Mouse (Mus musculus) cerebellum, adult 2 months (tissue): ENCODE data around the gene 6820408C15Rik. TPM values are rescaled to one million over a fixed set of nuclear protein-coding genes. Genes with fewer than 3 reads are reported as not detected.
"Not testable (repeated sequence)": the region's sequence is repeated elsewhere in the genome, so short reads cannot be mapped to it uniquely, and the experiment has no call there.

Experiments used
- DNase-seq, 2 experiments: peaks; one replicate each; pipeline ENCODE4 v3.0.0; 2021
- H3K27ac ChIP-seq: fragments of 200-500 bp; 2 replicates; pipeline ENCODE4 v1.5.1; 2012; ENCODE audit warnings: low read length, control low read depth, inconsistent platforms; ENCODE audit not compliant: insufficient read depth
- H3K27me3 ChIP-seq: fragments of 200-500 bp; 2 replicates; pipeline ENCODE4 v1.6.1; 2012; ENCODE audit warnings: inconsistent platforms, mild to moderate bottlenecking, low read length, moderate library complexity; ENCODE audit not compliant: control insufficient read depth, insufficient read depth
- H3K4me1 ChIP-seq: fragments of 200-500 bp; 2 replicates; pipeline ENCODE4 v1.6.1; 2011; ENCODE audit warnings: low read length; ENCODE audit not compliant: control insufficient read depth, insufficient read depth
- H3K4me3 ChIP-seq: fragments of 200-500 bp; replicated peaks from 2 replicates; pipeline ENCODE3; 2011; ENCODE audit warnings: mild to moderate bottlenecking, low read depth, low read length, control low read depth; ENCODE audit not compliant: insufficient read depth
- CTCF ChIP-seq: fragments of 200-500 bp; IDR thresholded peaks from 2 replicates; pipeline ENCODE4 v1.5.1; 2011; ENCODE audit warnings: low read depth, mild to moderate bottlenecking, control low read depth, low read length, moderate library complexity, borderline replicate concordance; ENCODE audit not compliant: insufficient read depth
- POLR2A ChIP-seq: fragments of 200-500 bp; IDR thresholded peaks from 2 replicates; pipeline ENCODE4 v1.6.1; 2011; ENCODE audit warnings: low read length, control low read depth, borderline replicate concordance; ENCODE audit not compliant: insufficient read depth
- WGBS: fragments of 180-500 bp; shearing (Covaris S2); methylation state at CpG from one replicate; pipeline ENCODE4 v1.1.7; 2018; 5-methylcytosine and 5-hydroxymethylcytosine counted together
- polyA plus RNA-seq: library from polyadenylated mRNA; depleted of rRNA; stranded (reverse); fragments of >200 nt; gene quantifications from 2 replicates; pipeline ENCODE4 v1.2.3, GENCODE M21; 2012

Gene 6820408C15Rik
- polyA plus RNA-seq, 1 experiment, result 2.6 TPM

- DNase-seq, result peak in 1 of 2 experiments; percentile 40
- Histone ChIP-seq H3K4me3 (peak overlapping the region; percentile 37), H3K27me3 (no peaks in the 10 kb centered on the region), H3K27ac (no peak overlapping the region), H3K4me1 (peaks cover 18% of the 10 kb centered on the region)
- WGBS, result 13% methylated on average over 15 of the region's 15 CpGs
- TF ChIP-seq POLR2A (no peak), CTCF (no peak)
Observed at GRCm38 (mm10) chr2:152412526-152413157, 2.7 kb upstream of the 6820408C15Rik start.

GRCm38 (mm10) chr2:152413158-152413764 lies 2.1 kb upstream of the 6820408C15Rik start:
- WGBS, result 10% methylated on average over 21 of the region's 21 CpGs

GRCm38 (mm10) chr2:152413765-152414584 lies 1.4 kb upstream of the 6820408C15Rik start:
- peak overlapping the region; percentile 96 for H3K27ac ChIP-seq
- H3K4me1 ChIP-seq, result peaks cover 18% of the 10 kb centered on the region
- under 1% methylated on average over 86 of the region's 86 CpGs for WGBS
- no peak for TF ChIP-seq CTCF
- no peak for TF ChIP-seq POLR2A
- DNase-seq, result peak; percentile 50 to 62
- peak overlapping the region; percentile 61 for H3K4me3 ChIP-seq
- H3K27me3 ChIP-seq, result no peaks in the 10 kb centered on the region

More at GRCm38 (mm10) chr2:152413158-152413764, 2.1 kb upstream of the 6820408C15Rik start:
- Histone ChIP-seq H3K27me3 (no peaks in the 10 kb centered on the region), H3K4me3 (peak overlapping the region; percentile 61), H3K4me1 (peaks cover 18% of the 10 kb centered on the region), H3K27ac (no peak overlapping the region)
- TF ChIP-seq CTCF (no peak), POLR2A (no peak)
- DNase-seq, result peak in 1 of 2 experiments; percentile 41

DNA sequence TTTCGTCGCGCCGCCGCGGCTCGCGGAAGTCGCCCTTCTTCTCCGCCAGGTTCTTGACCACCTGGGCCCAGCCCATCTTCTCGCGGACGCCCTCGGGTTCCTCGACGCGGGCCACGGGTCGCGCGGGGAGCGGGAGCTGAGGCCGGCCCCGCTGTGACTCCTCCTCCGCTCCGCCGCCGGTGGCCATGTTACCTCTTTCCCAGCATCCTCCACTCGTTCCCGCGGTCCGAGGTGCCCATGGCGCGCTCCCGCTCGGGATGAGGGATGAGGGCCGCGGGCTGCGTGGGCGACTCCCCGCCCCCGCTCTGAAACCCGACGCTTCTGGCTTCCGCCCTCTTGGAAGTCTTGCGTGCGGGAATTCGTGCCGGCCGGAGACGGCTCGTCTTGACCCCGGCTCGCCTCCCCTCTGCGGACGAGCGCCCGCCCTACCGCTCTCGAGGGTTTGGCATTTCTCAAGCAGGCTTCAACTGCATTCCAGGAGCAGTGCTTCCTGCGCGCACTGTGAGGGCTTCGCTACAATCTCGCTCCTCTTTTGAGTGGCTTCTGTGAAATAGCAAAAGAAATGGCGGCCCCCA lies 709 bp upstream of the 6820408C15Rik start, which contains the start of gene Zcchc3:
Gene Zcchc3, minus strand, starts transcription at position 437 of the 575 bp plus-strand sequence.
- H3K27me3 ChIP-seq, result no peaks in the 10 kb centered on the region
- 1% methylated on average over 65 of the region's 65 CpGs for WGBS
- peak within 1 kb of the TSS; percentile 96 for H3K27ac ChIP-seq
- H3K4me3 ChIP-seq, result peak within 1 kb of the TSS; percentile 61
- DNase-seq, result peak; percentile 90 to 92
- peaks cover 18% of the 10 kb centered on the region for H3K4me1 ChIP-seq
- TF ChIP-seq CTCF (no peak), POLR2A (peak; percentile 72)

DNA sequence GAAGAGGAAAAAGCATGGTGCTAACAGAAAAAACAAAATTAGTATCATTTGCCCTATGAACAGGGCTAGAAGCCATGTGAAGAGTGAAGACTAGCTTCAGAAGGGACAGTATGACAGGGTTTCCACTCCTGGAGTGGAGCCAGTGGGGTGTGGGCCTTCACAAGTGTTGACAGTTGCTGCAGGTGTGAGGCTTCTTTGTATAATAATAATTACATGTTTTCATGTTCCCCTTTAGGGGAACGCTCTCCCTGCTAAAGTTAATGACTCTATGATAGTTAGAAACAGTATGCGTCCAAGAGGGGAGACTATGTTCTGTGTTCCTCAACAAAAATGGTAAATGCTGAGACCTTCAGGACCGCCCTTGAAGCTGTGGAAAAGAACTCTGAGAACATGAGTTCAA lies 399 bp downstream of the 6820408C15Rik start:
- Histone ChIP-seq H3K4me1 (peaks cover 13% of the 10 kb centered on the region), H3K27me3 (no peaks in the 10 kb centered on the region; the same call in 1 of the 2 replicates), H3K27ac (0 out of 2 replicates have a peak overlapping the region, but pooled peaks have one; percentile 96), H3K4me3 (no peak overlapping the region)
- 97% methylated on average over 3 of the region's 3 CpGs for WGBS
- no peak for TF ChIP-seq CTCF
- no peak for TF ChIP-seq POLR2A
- no peak for DNase-seq

DNA sequence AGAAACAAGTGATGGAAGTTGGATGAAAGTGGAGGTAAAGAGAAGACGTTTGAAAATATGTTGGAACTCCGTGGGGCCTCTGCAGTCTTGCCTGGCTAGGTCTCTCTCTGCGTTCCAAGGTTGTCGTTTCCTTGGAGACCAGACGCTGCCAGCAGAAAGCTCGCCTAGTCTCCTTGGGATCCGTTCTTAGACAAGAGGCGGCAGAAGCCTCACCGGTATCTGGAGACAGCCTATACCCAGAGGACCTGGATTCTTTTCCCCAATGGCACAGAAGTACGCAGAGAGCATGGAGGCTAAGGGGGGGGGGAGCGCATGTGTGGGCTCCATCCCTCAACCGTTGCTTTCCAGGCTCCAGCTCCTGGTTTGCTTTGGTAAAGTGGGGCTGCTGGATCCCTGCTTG lies 12.1 kb downstream of the 6820408C15Rik start:
- DNase-seq, result no peak
- Histone ChIP-seq H3K27ac (no peak overlapping the region), H3K27me3 (no peaks in the 10 kb centered on the region), H3K4me3 (no peak overlapping the region), H3K4me1 (no peaks in the 10 kb centered on the region)
- TF ChIP-seq POLR2A (no peak), CTCF (no peak)
- WGBS, result 7% methylated on average over 12 of the region's 12 CpGs

- not testable (repeated sequence) for H3K4me1 ChIP-seq, H3K27ac ChIP-seq, H3K4me3 ChIP-seq, H3K27me3 ChIP-seq, DNase-seq
- 85% methylated on average over 2 of the region's 2 CpGs for WGBS
Observed at GRCm38 (mm10) chr2:152428481-152428880, 13.1 kb downstream of the 6820408C15Rik start.
